Mouse (Mus musculus): ENCODE data around the gene Atp5j. TPM values are rescaled to one million over a fixed set of nuclear protein-coding genes. Genes with fewer than 3 reads are reported as not detected.

Gene Atp5j
- total RNA-seq (2021) = 415 and 429 TPM in 2 replicates
- long read RNA-seq, experiment 1, transcript Atp5j-202 (6 exons, 742 nt) = minor isoform, 14 of 627 reads
- long read RNA-seq, experiment 1, transcript Atp5j-208 (3 exons, 526 nt) = minor isoform, 8 of 627 reads
- long read RNA-seq, experiment 1, transcript Atp5j-201 (5 exons, 809 nt) = major isoform, 99 of 627 reads
- long read RNA-seq, experiment 1, partial matches to known transcripts = 388 of 627 reads
- long read RNA-seq, experiment 1, other reads (novel, unspliced or antisense) = 114 of 627 reads
- long read RNA-seq, experiment 2, transcript Atp5j-201 (5 exons, 809 nt) = major isoform, 70 of 610 reads
- long read RNA-seq, experiment 2, transcript Atp5j-202 (6 exons, 742 nt) = minor isoform, 16 of 610 reads
- long read RNA-seq, experiment 2, transcript Atp5j-207 (2 exons, 514 nt) = minor isoform, 7 of 610 reads
- long read RNA-seq, experiment 2, transcript Atp5j-208 (3 exons, 526 nt) = minor isoform, 8 of 610 reads
- long read RNA-seq, experiment 2, partial matches to known transcripts = 415 of 610 reads
- long read RNA-seq, experiment 2, other reads (novel, unspliced or antisense) = 92 of 610 reads

DNA sequence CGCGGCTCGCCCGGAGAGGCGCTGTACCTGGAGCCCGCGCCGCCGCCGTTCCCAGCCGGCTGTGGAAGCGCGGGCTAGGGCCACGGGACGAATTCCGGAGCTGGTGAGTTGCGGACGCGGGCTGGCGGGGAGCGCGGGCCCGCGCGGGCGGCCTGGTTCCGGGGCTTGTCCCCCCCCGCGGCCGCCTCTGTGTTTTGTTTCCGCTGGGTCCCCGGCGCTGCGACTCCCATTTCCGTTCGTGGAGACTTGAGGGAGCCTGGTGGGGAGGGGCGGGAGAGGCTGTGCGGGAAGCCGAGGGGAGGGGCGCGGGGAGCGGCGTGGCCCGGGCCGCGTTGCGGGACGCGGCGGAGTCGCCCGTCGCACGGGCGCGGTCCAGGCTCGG lies at the start of gene Atp5j:
Atp5j (minus strand) TSS at position 185 of the 382 bp plus-strand sequence.
- DNase-seq = peak; percentile 92

DNA sequence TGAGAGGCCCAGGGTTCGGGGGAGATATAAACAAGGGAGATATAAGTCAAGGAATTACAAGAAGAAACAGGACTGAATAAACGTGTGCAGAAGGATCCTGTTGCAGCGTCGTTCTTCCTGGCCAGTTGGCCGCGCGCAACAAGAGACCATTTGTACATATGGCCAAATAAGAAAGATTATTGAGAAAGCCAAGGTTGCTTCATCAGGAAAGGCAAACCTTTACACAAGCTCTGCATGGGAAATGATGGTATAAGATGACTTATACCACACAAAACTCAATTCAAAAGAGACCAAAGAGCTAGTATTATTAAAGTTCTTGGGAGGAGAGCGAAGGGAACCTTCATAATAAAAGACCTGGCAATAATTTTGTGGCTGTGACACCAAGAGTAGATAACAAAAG lies 49.1 kb upstream of the Atp5j start:
- DNase-seq = no peak

DNA sequence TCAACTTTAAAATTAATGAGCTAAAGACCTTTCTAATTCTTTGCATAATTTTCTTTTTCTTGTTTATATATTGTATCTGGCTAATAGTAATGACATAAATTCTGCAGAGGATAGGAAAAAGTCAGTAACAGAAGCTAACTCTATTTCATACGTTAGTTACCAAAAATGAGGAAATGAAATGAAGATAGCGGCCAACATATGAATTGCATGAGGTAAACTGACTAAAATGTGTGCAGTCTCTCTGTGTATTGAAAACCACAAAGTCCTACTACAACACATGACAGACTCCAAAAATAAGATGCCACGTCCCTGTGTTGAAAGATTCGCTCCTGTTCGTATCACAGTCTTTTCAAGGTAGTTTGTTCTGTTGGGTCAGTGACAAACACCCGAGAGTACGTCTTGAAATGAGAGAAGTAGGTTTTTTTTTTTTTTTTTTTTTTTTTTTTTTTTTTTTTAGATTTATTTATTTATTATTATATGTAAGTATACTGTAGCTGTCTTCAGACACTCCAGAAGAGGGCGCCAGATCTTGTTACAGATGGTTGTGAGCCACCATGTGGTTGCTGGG lies 46.4 kb upstream of the Atp5j start:
- DNase-seq = no peak

DNA sequence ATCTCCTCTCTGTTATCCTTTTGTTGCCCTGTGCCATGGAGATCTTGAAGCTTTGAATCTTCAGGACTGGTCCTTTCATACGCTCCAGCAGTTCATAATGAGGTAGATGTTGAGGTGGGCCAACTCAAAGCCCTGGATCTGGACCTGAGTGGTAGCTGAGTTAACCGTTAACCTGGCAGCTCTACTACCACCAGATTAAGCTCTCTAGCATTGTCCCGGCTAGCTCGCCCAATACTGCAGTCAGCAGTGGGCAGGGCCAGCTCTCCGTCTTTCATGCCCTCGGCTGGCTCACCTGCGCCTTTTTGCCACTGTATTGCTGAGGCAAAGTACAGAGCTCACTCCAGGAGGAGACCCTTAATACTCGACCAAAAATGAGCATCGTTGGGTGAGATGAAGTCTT lies 45.7 kb upstream of the Atp5j start:
- DNase-seq = no peak

- peak; percentile 78 for DNase-seq
Measured at GRCm38 (mm10) chr16:84879146-84879545, 43.7 kb upstream of the Atp5j start.

GRCm38 (mm10) chr16:84876082-84876481 lies 40.7 kb upstream of the Atp5j start:
- DNase-seq = no peak

GRCm38 (mm10) chr16:84875718-84876035 lies 40.3 kb upstream of the Atp5j start:
- DNase-seq = no peak

DNA sequence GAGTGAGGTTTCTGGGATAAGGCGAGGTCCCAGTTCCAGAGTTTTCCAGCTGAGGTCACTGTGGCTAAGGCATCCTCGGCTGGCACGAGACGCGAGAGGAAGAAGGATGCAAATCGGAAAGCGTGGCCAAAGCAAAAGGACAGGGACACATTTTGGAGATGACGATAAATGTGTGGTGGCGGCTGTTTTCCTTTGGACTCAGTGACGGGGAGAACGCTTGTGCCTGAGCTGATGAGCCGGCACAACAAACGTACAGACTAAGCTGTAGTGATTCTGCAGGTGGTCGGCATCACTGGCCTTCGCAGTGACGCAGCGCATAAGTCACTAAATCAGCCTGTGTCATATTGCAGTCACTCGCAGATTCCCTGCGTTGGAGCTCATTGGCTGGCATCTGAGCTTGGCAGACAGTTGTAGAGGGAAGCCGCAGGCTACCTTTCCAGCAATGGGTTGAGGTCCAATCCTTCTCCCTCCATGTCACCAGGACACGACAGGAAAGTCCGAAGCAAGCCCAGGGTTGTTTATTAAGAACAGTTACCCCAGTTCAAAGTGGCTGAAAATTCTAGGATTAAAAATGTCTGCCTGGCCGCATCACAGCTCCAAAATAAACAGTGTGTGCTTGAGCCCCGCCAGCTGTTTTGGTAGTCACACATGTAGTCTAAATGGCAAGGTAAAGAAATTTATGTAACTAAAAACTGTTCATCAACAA lies 39.7 kb upstream of the Atp5j start:
- no peak for DNase-seq

- no peak for DNase-seq
Measured at GRCm38 (mm10) chr16:84873805-84874204, 38.4 kb upstream of the Atp5j start.

DNA sequence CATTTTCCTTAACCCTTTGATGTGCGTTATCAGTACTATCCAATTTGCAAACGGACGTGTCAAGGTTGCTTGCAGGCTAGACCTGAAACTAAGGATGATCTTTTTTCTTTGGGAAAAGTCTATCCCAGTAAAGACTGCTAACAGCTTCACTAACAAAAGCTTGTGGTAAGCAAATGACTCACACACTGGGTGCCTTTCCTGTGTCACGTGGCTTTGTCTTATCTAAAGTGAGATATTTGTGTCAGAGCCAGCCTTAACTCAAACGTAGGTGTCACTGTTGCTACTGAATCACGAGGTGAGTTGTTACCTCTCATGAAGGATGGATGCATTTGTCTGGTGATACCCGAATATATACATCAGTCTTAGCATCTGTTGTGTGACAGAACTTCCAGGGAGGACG lies 29.2 kb upstream of the Atp5j start:
- no peak for DNase-seq

DNA sequence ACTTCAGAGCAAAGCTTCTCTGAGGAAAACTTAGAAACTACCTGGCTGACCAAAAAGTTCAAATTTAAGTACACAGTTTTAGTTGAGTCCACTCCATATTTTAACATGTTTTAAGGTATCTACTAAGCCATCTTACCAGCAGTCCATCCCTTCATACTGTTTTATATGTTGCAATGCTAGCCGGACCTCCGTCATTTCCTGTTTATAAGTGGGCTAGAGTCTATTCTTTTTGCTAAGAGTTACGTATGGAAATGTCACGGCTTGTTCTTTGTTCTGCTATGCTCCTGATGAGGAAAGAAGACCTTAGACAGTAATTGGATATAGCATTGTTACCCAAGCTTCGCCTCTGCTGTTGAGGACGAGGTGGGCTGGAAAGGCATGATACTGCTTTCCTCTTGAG lies 18.1 kb upstream of the Atp5j start:
- DNase-seq = no peak

GRCm38 (mm10) chr16:84838576-84838975 lies 3.2 kb upstream of the Atp5j start:
- no peak for DNase-seq

GRCm38 (mm10) chr16:84835823-84836743 lies 658 bp upstream of the Atp5j start:
- DNase-seq = peak; percentile 75

DNA sequence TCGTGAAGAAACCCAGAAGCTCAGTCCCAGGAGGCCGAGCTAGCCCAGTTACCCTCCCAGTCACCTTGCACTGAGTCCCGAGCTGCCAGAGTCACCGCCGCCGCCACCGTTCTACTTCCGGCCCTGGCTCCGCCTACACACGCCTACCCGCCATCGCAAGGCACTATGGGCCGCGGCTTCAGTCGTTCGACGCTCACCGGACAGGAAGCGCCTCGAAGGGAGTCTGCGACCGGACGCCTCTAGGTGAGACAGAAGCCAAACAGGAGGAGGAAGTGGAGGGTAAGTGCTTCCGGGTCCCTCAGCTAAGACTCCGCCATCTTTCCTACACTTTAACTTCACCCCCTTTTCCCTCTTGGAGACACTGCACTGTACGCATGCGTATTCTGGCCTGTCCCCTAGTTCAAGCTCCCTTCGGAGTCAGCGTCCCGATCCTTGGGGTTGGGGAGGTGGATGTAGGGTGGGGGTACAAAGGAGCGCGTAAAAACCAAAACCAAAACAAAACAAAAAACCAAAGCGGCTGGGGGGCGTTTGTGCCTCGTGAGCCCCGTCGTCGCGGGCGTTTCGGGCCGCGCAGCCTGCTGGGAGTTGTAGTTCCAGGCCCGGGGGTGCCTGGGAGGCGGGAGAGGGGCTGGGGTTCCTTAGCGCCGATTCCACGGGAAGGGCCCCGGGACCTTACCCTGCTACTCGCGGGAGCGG lies 532 bp downstream of the Atp5j start, which contains the start of gene Gabpa:
Gabpa (plus strand) TSS at position 181 of the 696 bp plus-strand sequence.
- DNase-seq = peak; percentile 96

- DNase-seq = no peak
Measured at GRCm38 (mm10) chr16:84834344-84834743, 1.1 kb downstream of the Atp5j start.

GRCm38 (mm10) chr16:84832736-84833135 lies 2.7 kb downstream of the Atp5j start:
- DNase-seq = peak; percentile 56

GRCm38 (mm10) chr16:84831696-84832095 lies 3.7 kb downstream of the Atp5j start:
- DNase-seq = peak; percentile 24

- peak; percentile 24 for DNase-seq
Measured at GRCm38 (mm10) chr16:84825009-84825408, 10.4 kb downstream of the Atp5j start.

- peak; percentile 51 for DNase-seq
Measured at GRCm38 (mm10) chr16:84817423-84817822, 18.0 kb downstream of the Atp5j start.

DNA sequence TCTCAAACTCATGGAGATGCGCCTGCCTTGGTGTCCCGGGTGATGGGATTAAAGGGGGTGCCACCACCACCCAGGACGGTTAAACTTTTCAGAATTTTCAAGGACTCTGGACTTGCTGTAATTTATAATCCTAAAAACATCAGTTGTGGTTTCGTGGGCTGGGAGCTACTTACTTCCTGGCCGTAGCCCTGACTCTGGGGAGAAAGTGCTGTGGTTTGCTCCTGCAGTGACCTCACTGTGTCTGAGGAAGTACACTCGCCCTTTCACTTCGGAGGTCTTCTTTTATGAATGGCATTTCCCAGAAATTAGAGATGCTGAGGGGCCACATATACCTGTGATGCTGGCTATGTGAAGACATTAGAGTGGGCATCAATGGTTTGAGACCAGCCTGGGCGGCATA lies 20.9 kb downstream of the Atp5j start:
- no peak for DNase-seq

DNA sequence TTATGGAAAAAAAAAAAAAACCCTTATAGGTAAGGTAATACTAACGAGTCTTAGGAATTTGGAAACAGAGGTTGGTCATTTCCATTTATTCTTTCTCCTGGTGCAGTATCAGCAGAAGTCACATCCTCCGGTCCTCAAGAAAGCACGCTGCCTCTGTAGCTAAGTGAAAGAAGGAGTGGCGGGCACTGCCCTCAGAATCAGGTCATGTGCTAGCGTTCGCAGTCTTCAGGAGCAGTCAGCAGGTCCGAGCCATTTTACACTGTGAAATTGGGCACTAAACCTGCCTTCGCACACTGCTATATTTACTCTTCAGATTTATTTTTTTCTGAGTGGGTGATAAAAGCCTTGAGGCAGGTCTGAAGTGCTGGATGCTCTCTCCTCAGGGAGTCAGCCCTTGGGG lies 21.6 kb downstream of the Atp5j start:
- DNase-seq = no peak

Measured in adrenal gland, postnatal 14 days (tissue).